Mouse (Mus musculus): ENCODE measurements around the gene Aqp2.

Gene Aqp2

GRCm38 (mm10) chr15:99618595-99618994, 39.7 kb downstream of the Aqp2 start:
- DNase-seq (ENCODE audit: low read depth, low spot score): no peak

- no peak for DNase-seq (ENCODE audit: low read depth, low spot score)
Measured at GRCm38 (mm10) chr15:99619821-99620220, 41.0 kb downstream of the Aqp2 start.

GRCm38 (mm10) chr15:99622063-99622462, 43.2 kb downstream of the Aqp2 start:
- no peak for DNase-seq (ENCODE audit: low read depth, low spot score)

- no peak for DNase-seq (ENCODE audit: low read depth, low spot score)
Measured at GRCm38 (mm10) chr15:99631618-99632017, 52.8 kb downstream of the Aqp2 start.

All from retina, postnatal 7 days (tissue).